Mouse (Mus musculus) G1E (cell line): ENCODE results near the gene Zbtb24.

ENCODE experiments used
- CTCF ChIP-seq: IDR thresholded peaks from 2 replicates; pipeline ENCODE4 v1.5.1; 2012; ENCODE audit warnings: low read depth, low read length, inconsistent platforms, mixed read lengths
- GATA1 ChIP-seq: IDR thresholded peaks from 2 replicates; pipeline ENCODE4 v1.6.1; 2012; ENCODE audit warnings: borderline replicate concordance, low read length, inconsistent platforms, mixed read lengths
- GATA2 ChIP-seq: IDR thresholded peaks from 2 replicates; pipeline ENCODE4 v1.6.1; 2012; ENCODE audit warnings: low read depth, low read length, inconsistent platforms, borderline replicate concordance
- POLR2AphosphoS5 ChIP-seq: IDR thresholded peaks from 2 replicates; pipeline ENCODE4 v1.6.1; 2012; ENCODE audit warnings: low read depth, low read length, inconsistent platforms; ENCODE audit not compliant: insufficient replicate concordance
- TAL1 ChIP-seq: conservative IDR thresholded peaks from 2 replicates; pipeline ENCODE4 v1.6.1; 2012; ENCODE audit warnings: low read depth, low read length, inconsistent platforms, mixed read lengths

DNA sequence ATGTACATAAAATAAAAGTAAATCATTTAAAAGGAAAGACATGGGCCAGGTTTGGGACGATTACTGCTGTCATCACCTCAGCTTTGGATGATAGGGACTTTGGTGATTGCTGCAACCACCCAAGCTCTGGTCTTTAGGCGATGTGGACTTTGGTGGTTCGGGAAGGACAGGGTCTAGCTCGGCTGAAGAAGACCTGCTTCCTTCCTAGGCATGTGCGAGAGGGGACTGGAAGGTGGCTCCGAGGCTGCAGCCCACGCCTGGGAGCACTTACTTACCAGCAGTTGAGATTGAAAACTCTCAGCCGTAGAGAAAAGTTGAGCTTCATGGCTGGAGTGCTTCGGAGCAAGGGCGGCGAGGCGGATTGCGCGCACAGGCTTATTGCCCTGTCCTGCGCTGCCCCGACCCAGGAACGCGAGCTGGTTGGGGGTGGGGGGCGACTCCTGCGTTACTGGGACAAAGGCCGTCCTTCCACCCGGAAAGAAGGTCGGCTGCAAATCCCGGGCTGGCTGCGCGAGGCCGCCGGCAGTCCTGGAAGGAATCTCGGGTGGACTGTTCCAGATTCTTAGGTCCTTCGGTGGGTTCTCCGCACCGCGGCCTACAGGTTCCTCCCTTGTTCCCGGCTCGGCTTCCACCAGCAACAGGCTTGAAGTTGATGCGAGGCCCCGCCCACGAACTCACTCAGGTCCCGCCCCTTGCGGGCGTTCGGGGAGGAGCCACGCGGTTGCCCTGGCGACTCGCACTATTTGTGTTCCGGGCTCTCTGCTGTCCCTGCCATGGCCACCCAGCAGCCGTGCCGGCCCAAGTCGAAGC is 39.7 kb downstream of the Zbtb24 start, which contains the start of the genes Smpd2 and Ppil6:
- TF ChIP-seq CTCF = no peak
- no peak for TF ChIP-seq GATA1
- TF ChIP-seq TAL1 = no peak
- no peak for TF ChIP-seq POLR2AphosphoS5
- no peak for TF ChIP-seq GATA2
